Mouse (Mus musculus) myocyte (in vitro differentiated cells): ENCODE data around the gene Grid2.

Experiments
- MAX ChIP-seq: IDR thresholded peaks from one replicate; pipeline ENCODE4 v1.6.1; 2011; ENCODE audit warnings: low read depth, mild to moderate bottlenecking, control low read depth
- MYOD1 ChIP-seq, 3 experiments: IDR thresholded peaks; one replicate each; pipeline ENCODE4 v1.6.1; 2011; ENCODE audit warnings: control low read depth in 2 of 3, low read depth in 2 of 3, mild to moderate bottlenecking in 2 of 3, moderate library complexity in 1 of 3; ENCODE audit not compliant: insufficient read length in 2 of 3, control insufficient read depth in 1 of 3
- MYOG ChIP-seq, 3 experiments: IDR thresholded peaks; one replicate each; pipeline ENCODE4 v1.6.1; 2011; ENCODE audit warnings: control low read depth in 2 of 3, low read depth in 2 of 3, mild to moderate bottlenecking in 2 of 3; ENCODE audit not compliant: insufficient read length in 2 of 3, control insufficient read depth in 1 of 3, insufficient read depth in 1 of 3
- POLR2A ChIP-seq: IDR thresholded peaks from one replicate; pipeline ENCODE4 v1.6.1; 2011; ENCODE audit warnings: low read depth, mild to moderate bottlenecking, control low read depth, moderate library complexity; ENCODE audit not compliant: insufficient read length
- SRF ChIP-seq: IDR thresholded peaks from one replicate; pipeline ENCODE4 v1.6.1; 2011; ENCODE audit warnings: low read depth; ENCODE audit not compliant: control insufficient read depth, insufficient read length
- TCF12 ChIP-seq: IDR thresholded peaks from one replicate; pipeline ENCODE4 v1.6.1; 2011; ENCODE audit warnings: mild to moderate bottlenecking, control low read depth; ENCODE audit not compliant: poor library complexity, insufficient read depth, severe bottlenecking
- USF1 ChIP-seq: IDR thresholded peaks from one replicate; pipeline ENCODE4 v1.6.1; 2011; ENCODE audit warnings: low read depth, mild to moderate bottlenecking, control low read depth, moderate library complexity

- TF ChIP-seq POLR2A (no peak), USF1 (no peak), TCF12 (no peak), SRF (no peak), MYOD1 (IDR thresholded peaks at IDR 0.05; ENCODE audit: control insufficient read depth in 1 of 3, insufficient read length in 2 of 3, low read depth in 2 of 3) (no peak), MYOG (IDR thresholded peaks at IDR 0.05; ENCODE audit: control insufficient read depth in 1 of 3, insufficient read depth in 1 of 3, insufficient read length in 2 of 3, low read depth in 2 of 3) (no peak), MAX (no peak)
Observed at GRCm38 (mm10) chr6:64730506-64731020, 1474.9 kb downstream of the Grid2 start.
